Mouse (Mus musculus) spleen, adult 2 months (tissue): ENCODE data around the gene Tpx2. TPM values are rescaled to one million over a fixed set of nuclear protein-coding genes. Genes with fewer than 3 reads are reported as not detected.

Source experiments
- DNase-seq, 2 experiments: peaks; one replicate each; pipeline versions ENCODE4 v3.0.0 to v3.0.0-alpha.2; 2012 to 2021; ENCODE audit warnings: low spot score in 2 of 2, low read depth in 1 of 2
- H3K27ac ChIP-seq: fragments of 200-500 bp; 2 replicates; pipeline ENCODE4 v1.5.1; 2012; ENCODE audit warnings: low read length, inconsistent platforms; ENCODE audit not compliant: insufficient read depth
- H3K27me3 ChIP-seq: fragments of 200-500 bp; 2 replicates; pipeline ENCODE4 v1.6.1; 2012; ENCODE audit warnings: mild to moderate bottlenecking, moderate library complexity, low read length, inconsistent platforms; ENCODE audit not compliant: control insufficient read depth, insufficient read depth
- H3K36me3 ChIP-seq: fragments of 200-500 bp; 2 replicates; pipeline ENCODE4 v1.6.1; 2012; ENCODE audit warnings: mild to moderate bottlenecking, low read length, inconsistent platforms; ENCODE audit not compliant: control insufficient read depth, insufficient read depth
- H3K4me1 ChIP-seq: fragments of 200-500 bp; 2 replicates; pipeline ENCODE4 v1.6.1; 2011; ENCODE audit warnings: inconsistent platforms; ENCODE audit not compliant: control insufficient read depth, insufficient read depth, insufficient read length
- H3K4me3 ChIP-seq: fragments of 200-500 bp; 2 replicates; pipeline ENCODE4 v1.5.1; 2011; ENCODE audit warnings: mild to moderate bottlenecking, inconsistent platforms; ENCODE audit not compliant: insufficient read depth, insufficient read length; ENCODE audit errors: extremely low read depth
- CTCF ChIP-seq: fragments of 200-500 bp; IDR thresholded peaks from 2 replicates; pipeline ENCODE4 v1.5.1; 2011; ENCODE audit warnings: mild to moderate bottlenecking, inconsistent platforms; ENCODE audit not compliant: insufficient read depth, insufficient read length, insufficient replicate concordance; ENCODE audit errors: extremely low read depth
- POLR2A ChIP-seq: fragments of 200-500 bp; IDR thresholded peaks from 2 replicates; pipeline ENCODE4 v1.6.1; 2011; ENCODE audit warnings: low read depth, low read length, inconsistent platforms
- WGBS: fragments of 180-500 bp; shearing (Covaris S2); methylation state at CpG from one replicate; pipeline ENCODE4 v1.1.7; 2018; 5-methylcytosine and 5-hydroxymethylcytosine counted together
- polyA plus RNA-seq: library from polyadenylated mRNA; depleted of rRNA; stranded (reverse); fragments of >200 nt; gene quantifications from 2 replicates; pipeline ENCODE4 v1.2.3, GENCODE M21; 2012

Gene Tpx2
- polyA plus RNA-seq, 1 experiment: 2.0 TPM

DNA sequence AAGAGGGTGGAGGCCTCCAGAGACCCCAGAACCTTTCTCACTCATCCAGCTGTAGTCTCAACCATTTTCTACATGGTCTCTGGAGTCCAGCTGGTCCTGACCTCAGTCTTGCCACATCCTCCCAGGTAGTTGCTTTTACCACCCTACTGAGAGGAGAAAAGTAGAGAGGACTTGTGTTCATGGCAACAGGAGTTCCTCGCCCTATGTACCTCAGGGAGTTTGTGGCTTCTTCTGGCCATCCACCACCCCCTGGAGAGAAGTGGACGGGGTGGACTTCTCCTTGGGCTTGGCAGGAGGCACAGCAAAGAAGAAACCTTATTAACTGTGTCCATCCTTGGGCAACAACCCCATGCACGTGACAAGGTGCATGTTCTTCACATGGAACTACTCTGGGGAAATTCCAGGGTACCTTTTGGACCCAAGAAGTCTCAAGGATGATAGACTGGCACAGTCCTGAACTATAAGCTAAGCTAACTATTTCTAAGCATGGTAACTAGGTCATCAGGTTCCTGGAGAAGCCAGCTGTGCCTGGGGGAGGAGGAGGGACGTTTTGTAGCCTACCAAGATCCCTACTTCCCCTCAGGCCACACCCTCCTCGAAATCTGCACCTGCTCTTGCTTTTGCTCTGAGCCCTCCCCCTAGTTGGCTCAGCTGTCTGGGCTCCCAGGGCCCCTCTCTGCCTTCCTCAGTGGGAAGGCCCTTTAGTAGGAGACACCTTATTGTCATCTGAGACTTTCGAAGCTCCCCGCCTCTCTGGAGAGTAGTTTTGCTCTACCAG lies 31.7 kb upstream of the Tpx2 start:
- 42% methylated on average over 7 of the region's 7 CpGs for WGBS

DNA sequence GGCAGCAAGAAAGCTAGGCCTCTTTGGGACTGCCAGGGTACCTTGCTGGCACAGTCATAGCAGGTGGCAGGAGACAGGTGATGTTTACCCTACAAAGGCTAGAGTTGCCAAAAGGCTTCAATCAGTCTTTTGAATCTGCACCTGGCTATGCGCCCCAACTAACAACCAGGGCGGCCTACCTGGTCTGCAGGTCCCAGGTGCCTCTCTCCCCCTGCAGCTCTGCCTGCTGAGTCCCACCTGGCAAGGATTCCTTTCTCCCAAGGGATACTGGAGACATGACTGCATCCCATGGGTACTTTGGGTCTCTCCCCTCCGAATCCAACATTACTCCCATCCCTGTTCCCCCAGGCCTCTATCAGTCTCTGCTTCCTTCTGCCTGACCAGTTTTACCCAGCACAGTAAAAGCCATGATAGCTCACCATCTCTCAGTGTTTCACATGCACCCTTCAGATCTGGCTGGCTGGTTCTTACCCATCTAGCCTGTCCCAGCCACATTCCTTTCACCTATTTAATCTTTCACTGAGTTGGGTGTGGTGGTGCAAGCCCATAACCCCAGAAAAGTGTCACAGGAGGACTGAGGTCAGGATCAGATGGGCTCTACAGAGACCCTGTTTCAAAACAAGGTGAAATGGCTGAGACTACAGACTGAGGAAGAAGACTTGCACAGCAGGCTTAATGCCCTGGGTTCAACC lies 31.0 kb upstream of the Tpx2 start:
- TF ChIP-seq CTCF: no peak
- TF ChIP-seq POLR2A: no peak
- Histone ChIP-seq H3K27me3 (no peaks in the 10 kb centered on the region), H3K36me3 (no peaks in the 10 kb centered on the region), H3K27ac (no peak overlapping the region), H3K4me1 (peaks cover 9% of the 10 kb centered on the region; the same call in 1 of the 2 replicates), H3K4me3 (no peak overlapping the region)
- 80% methylated on average over 3 of the region's 3 CpGs for WGBS
- no peak for DNase-seq

More for the DNA sequence above, 31.7 kb upstream of the Tpx2 start:
- TF ChIP-seq CTCF (no peak), POLR2A (no peak)
- peaks cover 9% of the 10 kb centered on the region; the same call in 1 of the 2 replicates for H3K4me1 ChIP-seq
- H3K27me3 ChIP-seq: no peaks in the 10 kb centered on the region
- H3K4me3 ChIP-seq: no peak overlapping the region
- no peaks in the 10 kb centered on the region for H3K36me3 ChIP-seq
- DNase-seq: no peak
- no peak overlapping the region for H3K27ac ChIP-seq

DNA sequence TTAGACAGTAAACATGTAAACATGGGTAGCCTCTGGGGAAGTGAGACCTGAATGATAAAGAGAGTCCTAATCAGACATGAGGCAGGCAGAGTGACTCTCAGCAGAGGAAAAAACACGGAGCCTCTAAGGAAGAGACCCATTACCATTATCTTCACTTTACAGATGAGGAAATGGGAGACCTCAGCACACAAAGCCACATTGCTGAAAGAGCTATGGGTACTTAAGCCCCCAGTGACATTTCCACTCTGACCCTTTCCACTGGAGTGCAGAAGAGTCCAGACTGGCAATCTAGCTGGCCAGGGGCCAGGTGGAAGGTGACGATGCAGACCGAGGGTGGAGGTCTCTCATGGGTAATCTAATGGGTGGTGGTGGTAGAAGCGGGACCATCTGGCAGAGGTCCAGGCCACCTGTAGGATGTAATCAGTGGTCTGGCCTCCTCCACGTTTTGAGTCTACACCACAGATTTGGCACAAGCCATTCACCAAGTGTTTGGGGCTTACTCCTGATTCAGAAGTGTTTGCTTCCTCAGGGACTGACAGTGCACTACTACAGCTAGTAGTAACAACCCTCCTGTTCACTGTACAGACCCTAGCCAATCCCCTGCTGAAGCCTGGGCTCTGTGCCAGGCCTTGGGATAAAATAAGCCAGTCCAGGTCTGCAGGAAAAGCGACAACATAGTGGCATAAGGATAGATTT lies 30.0 kb upstream of the Tpx2 start:
- H3K4me1 ChIP-seq: peaks cover 9% of the 10 kb centered on the region; the same call in 1 of the 2 replicates
- 48% methylated on average over 6 of the region's 6 CpGs for WGBS
- DNase-seq: no peak
- no peaks in the 10 kb centered on the region for H3K36me3 ChIP-seq
- H3K4me3 ChIP-seq: no peak overlapping the region
- no peak for TF ChIP-seq POLR2A
- no peak for TF ChIP-seq CTCF
- no peak overlapping the region for H3K27ac ChIP-seq
- no peaks in the 10 kb centered on the region for H3K27me3 ChIP-seq

DNA sequence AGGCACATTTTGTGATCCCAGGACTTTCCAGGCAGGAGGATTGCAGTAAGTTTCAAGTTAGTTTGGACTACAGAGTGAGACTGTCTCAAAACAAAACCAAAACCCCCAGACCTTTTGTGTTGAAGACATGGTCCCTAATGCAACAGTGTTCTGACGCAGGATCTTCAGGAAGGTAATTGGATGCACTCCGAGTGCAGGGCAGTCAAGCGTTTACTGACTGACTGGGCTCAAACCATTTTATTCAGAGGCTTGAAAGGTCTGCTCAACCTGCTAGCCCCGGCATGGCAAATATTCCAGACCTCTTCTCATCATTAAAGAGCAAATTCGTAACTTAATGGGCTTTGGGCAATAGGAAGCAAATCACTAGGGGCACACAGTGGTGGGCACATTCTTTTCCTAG lies 29.1 kb upstream of the Tpx2 start:
- H3K4me1 ChIP-seq: peaks cover 9% of the 10 kb centered on the region; the same call in 1 of the 2 replicates
- H3K27me3 ChIP-seq: no peaks in the 10 kb centered on the region
- H3K36me3 ChIP-seq: no peaks in the 10 kb centered on the region
- DNase-seq: no peak
- WGBS: 92% methylated on average over 5 of the region's 5 CpGs
- TF ChIP-seq CTCF (no peak), POLR2A (no peak)
- no peak overlapping the region for H3K4me3 ChIP-seq
- no peak overlapping the region for H3K27ac ChIP-seq

DNA sequence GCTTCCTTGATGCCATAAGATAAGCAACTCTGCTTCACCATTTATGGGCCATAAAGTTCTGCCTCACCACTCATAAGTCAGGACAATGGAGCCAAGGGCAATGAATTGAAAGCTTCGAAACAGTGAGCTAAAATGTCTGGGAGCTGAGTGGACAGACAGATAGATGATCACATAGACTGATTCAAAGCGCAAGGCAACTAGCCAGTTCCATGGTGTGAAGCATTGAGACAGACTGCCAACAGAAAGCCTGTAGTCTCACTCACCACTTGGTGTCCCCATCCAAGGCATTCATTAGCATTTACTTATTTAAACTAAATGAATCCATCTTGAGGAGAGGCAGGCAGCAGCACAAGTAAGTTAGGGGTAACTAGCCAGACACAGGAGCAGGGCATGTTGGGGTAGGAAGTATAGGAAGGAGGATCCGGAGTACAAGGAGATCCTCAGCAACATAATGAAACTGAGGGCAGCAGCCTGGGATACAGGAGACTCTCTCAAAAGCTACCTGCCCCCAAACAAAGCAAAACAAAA lies 28.6 kb upstream of the Tpx2 start:
- Histone ChIP-seq H3K4me1 (peaks cover 9% of the 10 kb centered on the region; the same call in 1 of the 2 replicates), H3K27me3 (no peaks in the 10 kb centered on the region), H3K4me3 (no peak overlapping the region), H3K27ac (no peak overlapping the region), H3K36me3 (no peaks in the 10 kb centered on the region)
- TF ChIP-seq POLR2A (no peak), CTCF (no peak)
- 98% methylated on average over 3 of the region's 3 CpGs for WGBS
- no peak for DNase-seq

DNA sequence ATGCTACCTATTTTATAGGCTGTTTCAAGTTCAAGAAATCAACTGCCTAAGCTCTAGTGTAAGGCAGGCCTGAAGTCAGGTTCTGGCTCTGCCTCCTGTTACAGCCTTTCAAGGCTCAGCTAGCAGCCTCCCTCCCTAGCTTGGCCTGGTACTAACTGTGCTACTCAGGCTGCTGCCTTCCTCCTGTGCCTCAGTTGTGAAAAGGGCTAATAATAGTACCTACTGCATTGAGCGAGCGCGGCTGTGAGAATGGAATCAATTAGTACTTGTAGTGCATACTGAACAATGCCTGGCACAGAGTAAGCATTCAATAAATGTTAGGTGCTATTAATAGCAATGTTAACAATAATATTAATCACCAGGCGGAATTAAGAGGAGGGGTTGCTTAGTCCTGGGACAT lies 27.8 kb upstream of the Tpx2 start:
- TF ChIP-seq POLR2A (no peak), CTCF (no peak)
- Histone ChIP-seq H3K4me3 (no peak overlapping the region), H3K27me3 (no peaks in the 10 kb centered on the region), H3K4me1 (peaks cover 10% of the 10 kb centered on the region; the same call in 1 of the 2 replicates), H3K27ac (no peak overlapping the region), H3K36me3 (no peaks in the 10 kb centered on the region)
- WGBS: 94% methylated on average over 4 of the region's 4 CpGs
- no peak for DNase-seq
